Mouse (Mus musculus): ENCODE results near the gene Sympk. TPM values are rescaled to one million over a fixed set of nuclear protein-coding genes. Genes with fewer than 3 reads are reported as not detected.
"Not testable (repeated sequence)": the region's sequence is repeated elsewhere in the genome, so short reads cannot be mapped to it uniquely, and the experiment has no call there.

The Sympk gene
- polyA plus RNA-seq, 1 experiment from 2014 or later: 14.6 TPM

DNA sequence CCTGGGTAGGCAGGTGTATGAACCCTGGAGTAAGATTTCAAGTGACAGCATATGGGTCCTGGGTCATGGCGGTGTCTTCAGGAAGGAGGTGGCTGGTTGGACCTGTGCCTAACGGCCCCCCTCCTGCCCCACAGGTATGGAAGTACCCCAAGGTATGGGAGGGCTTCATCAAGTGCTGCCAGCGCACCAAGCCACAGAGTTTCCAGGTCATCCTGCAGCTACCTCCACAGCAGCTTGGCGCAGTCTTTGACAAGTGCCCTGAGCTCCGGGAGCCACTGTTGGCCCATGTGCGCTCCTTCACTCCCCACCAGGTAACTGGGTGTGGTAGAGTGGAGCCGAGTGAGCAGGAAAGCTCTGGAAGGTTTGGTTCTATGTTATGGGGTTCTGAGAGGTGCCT lies 29.0 kb downstream of the Sympk start:
- 76% methylated on average over 7 of the region's 7 CpGs for WGBS (ENCODE audit: insufficient replicate concordance)
- no peak for ATAC-seq (ENCODE audit: insufficient read depth)
- H3K9me3 ChIP-seq (replicated peaks): no peaks in the 10 kb centered on the region
- H3K27ac ChIP-seq (replicated peaks): no peak overlapping the region
- H3K4me3 ChIP-seq (replicated peaks): no peak overlapping the region
- H3K4me1 ChIP-seq (replicated peaks): no peaks in the 10 kb centered on the region
- H3K9ac ChIP-seq: no peak overlapping the region
- H3K4me2 ChIP-seq: no peak overlapping the region
- H3K36me3 ChIP-seq (replicated peaks): peaks cover 44% of the 10 kb centered on the region
- H3K27me3 ChIP-seq: no peaks in the 10 kb centered on the region

DNA sequence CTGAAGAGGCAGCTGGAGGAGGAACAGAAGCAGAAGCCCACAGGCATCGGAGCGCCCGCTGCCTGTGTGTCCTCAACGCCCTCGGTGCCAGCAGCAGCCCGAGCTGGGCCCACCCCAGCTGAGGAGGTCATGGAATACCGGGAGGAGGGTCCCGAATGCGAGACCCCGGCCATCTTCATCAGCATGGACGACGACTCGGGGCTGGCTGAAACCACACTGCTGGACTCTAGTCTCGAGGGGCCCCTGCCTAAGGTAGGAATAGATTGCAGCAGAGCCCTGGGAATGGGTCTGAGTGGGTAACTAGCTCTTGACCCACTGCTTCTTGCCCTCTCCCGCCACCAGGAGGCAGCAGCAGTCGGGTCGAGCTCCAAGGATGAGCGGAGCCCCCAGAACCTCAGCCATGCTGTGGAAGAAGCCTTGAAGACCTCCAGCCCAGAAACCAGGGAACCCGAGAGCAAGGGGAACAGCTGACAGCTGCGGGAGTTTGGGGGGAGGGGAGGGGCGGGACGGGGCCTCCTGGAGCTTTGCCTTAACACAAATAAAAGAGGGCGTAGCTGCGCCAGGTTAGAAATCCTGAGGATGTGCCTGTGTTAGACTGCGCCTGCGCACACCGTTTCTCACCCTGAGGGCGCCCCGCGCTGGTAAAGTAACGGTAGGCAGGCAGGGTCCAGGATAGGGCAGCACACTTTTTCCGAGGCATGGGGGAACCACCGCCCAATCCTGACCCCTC lies 30.0 kb downstream of the Sympk start, which contains the start of gene Rsph6a:
TSS of gene Rsph6a (plus strand) at position 644 of the 730 bp plus-strand sequence.
- ATAC-seq (ENCODE audit: insufficient read depth): no peak
- Histone ChIP-seq H3K4me1 (replicated peaks) (no peaks in the 10 kb centered on the region), H3K4me2 (no peak within 1 kb of the TSS)

DNA sequence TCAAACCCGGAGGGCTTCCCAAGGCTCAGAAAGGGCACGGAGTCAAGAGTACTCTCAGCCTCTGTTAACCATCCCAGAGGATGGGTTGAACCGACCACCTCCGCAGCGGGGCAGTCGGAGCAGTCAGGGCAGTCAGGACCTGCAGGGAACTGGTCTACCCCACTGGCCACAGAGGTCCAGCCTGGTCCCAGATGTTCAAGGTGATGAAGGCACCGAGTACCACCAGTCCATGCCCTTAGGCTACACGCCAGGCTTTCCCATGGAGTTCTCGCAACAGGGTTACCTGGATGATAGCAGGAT lies 30.6 kb downstream of the Sympk start:
- no peak overlapping the region for H3K9ac ChIP-seq
- no peak overlapping the region for H3K4me3 ChIP-seq (replicated peaks)
- peaks cover 28% of the 10 kb centered on the region for H3K36me3 ChIP-seq (replicated peaks)
- H3K27ac ChIP-seq (replicated peaks): no peak overlapping the region
- ATAC-seq (ENCODE audit: insufficient read depth): no peak
- peaks cover 7% of the 10 kb centered on the region for H3K27me3 ChIP-seq
- no peaks in the 10 kb centered on the region for H3K4me1 ChIP-seq (replicated peaks)
- WGBS (ENCODE audit: insufficient replicate concordance): 73% methylated on average over 9 of the region's 9 CpGs
- no peak overlapping the region for H3K4me2 ChIP-seq
- no peaks in the 10 kb centered on the region for H3K9me3 ChIP-seq (replicated peaks)

More for the DNA sequence above, 30.0 kb downstream of the Sympk start, which contains the start of gene Rsph6a:
- H3K9ac ChIP-seq: no peak within 1 kb of the TSS
- H3K9me3 ChIP-seq (replicated peaks): no peaks in the 10 kb centered on the region
- H3K27ac ChIP-seq (replicated peaks): no peak within 1 kb of the TSS
- no peak within 1 kb of the TSS for H3K4me3 ChIP-seq (replicated peaks)
- H3K27me3 ChIP-seq: 0 out of 2 replicates have a peak, but pooled peaks cover 2% of the 10 kb centered on the region
- 56% methylated on average over 33 of the region's 33 CpGs for WGBS (ENCODE audit: insufficient replicate concordance)
- H3K36me3 ChIP-seq (replicated peaks): peaks cover 33% of the 10 kb centered on the region

DNA sequence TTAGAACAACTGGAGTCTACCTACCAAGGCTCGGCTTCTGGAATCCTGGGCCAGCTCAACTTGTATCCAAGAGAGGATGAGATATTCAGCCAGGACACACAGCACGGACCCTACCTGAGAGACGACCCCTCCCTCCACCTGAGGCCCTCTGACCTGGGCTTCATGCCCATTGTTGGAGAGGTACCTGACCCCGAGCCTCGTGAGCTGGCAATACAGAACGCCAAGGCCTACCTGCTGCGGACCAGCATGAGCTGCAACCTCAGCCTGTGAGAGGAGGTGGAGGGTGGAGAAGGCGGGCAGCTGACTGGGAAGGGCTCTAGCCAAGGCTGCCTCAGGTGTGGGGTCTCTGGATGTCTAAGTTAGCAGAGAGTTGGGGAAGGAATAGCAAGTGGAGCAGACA lies 30.9 kb downstream of the Sympk start:
- H3K27me3 ChIP-seq: peaks cover 11% of the 10 kb centered on the region
- H3K9ac ChIP-seq: no peak overlapping the region
- no peak overlapping the region for H3K27ac ChIP-seq (replicated peaks)
- no peaks in the 10 kb centered on the region for H3K9me3 ChIP-seq (replicated peaks)
- no peak overlapping the region for H3K4me3 ChIP-seq (replicated peaks)
- 78% methylated on average over 8 of the region's 8 CpGs for WGBS (ENCODE audit: insufficient replicate concordance)
- H3K4me2 ChIP-seq: no peak overlapping the region
- no peak for ATAC-seq (ENCODE audit: insufficient read depth)
- H3K4me1 ChIP-seq (replicated peaks): no peaks in the 10 kb centered on the region
- peaks cover 24% of the 10 kb centered on the region for H3K36me3 ChIP-seq (replicated peaks)

DNA sequence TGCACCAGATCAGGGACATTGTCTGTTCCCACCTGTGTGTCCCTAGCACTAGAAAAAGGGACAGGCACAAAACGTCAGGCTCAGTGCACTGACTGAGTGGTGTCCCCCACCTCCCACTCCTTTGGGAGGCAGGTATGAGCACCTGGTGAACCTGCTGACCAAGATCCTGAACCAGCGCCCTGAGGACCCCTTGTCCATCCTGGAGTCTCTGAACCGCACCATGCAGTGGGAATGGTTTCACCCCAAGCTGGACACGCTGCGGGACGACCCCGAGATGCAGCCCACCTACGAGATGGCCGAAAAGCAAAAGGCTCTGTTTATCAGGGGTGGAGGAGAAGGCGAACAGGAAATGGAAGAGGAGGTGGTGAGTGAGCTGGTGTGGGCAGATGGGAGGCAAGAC lies 33.2 kb downstream of the Sympk start:
- no peaks in the 10 kb centered on the region for H3K4me1 ChIP-seq (replicated peaks)
- peaks cover 12% of the 10 kb centered on the region for H3K27me3 ChIP-seq
- no peak overlapping the region for H3K4me3 ChIP-seq (replicated peaks)
- WGBS (ENCODE audit: insufficient replicate concordance): 60% methylated on average over 10 of the region's 10 CpGs
- ATAC-seq (ENCODE audit: insufficient read depth): no peak
- H3K4me2 ChIP-seq: no peak overlapping the region
- H3K9me3 ChIP-seq (replicated peaks): no peaks in the 10 kb centered on the region
- H3K27ac ChIP-seq (replicated peaks): no peak overlapping the region
- H3K36me3 ChIP-seq (replicated peaks): peaks cover 1% of the 10 kb centered on the region; the same call in 1 of the 2 replicates
- no peak overlapping the region for H3K9ac ChIP-seq

DNA sequence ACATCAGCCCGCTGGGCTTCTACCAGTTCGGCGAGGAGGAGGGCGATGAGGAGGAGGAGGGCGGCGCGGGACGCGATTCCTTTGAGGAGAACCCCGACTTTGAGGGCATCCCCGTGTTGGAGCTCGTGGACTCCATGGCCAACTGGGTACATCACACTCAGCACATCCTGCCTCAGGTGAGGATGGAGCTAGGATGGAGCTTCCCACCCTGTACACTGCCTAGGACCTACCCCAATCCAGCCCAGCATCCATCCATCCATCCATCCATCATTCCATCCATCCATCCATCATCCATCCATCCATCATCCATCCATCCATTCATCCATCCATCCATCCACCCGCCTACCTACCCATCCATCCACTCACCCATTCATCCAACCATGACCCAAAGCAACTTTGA lies 41.7 kb downstream of the Sympk start:
- peaks cover 4% of the 10 kb centered on the region for H3K4me1 ChIP-seq (replicated peaks)
- WGBS (ENCODE audit: insufficient replicate concordance): 35% methylated on average over 13 of the region's 13 CpGs
- no peak overlapping the region for H3K4me2 ChIP-seq
- no peak for ATAC-seq (ENCODE audit: insufficient read depth)
- no peaks in the 10 kb centered on the region for H3K9me3 ChIP-seq (replicated peaks)
- no peak overlapping the region for H3K9ac ChIP-seq
- H3K4me3 ChIP-seq (replicated peaks): no peak overlapping the region
- H3K27ac ChIP-seq (replicated peaks): no peak overlapping the region
- no peaks in the 10 kb centered on the region for H3K36me3 ChIP-seq (replicated peaks)
- peaks cover 62% of the 10 kb centered on the region for H3K27me3 ChIP-seq

DNA sequence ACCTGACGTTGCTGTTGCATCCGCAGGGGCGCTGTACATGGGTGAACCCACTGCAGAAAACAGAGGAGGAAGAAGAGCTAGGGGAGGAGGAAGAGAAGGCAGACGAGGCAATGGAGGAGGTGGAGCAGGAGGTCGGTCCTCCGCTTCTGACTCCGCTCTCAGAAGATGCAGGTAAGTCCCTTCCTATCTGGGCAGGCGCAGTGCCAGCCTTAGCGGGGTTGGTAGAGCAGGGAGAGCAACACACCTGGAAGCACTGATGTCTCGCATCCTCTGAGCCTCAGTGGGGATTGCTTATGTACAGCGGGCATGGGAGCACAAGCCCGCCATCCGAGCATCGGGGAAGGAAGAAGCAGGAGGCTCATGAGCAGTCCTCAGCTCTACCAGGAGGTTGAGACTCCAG lies 42.9 kb downstream of the Sympk start:
- Histone ChIP-seq H3K4me1 (replicated peaks) (peaks cover 4% of the 10 kb centered on the region), H3K9me3 (replicated peaks) (no peaks in the 10 kb centered on the region), H3K27ac (replicated peaks) (no peak overlapping the region), H3K4me2 (no peak overlapping the region), H3K4me3 (replicated peaks) (no peak overlapping the region), H3K27me3 (peaks cover 66% of the 10 kb centered on the region), H3K36me3 (replicated peaks) (no peaks in the 10 kb centered on the region), H3K9ac (no peak overlapping the region)
- no peak for ATAC-seq (ENCODE audit: insufficient read depth)
- WGBS (ENCODE audit: insufficient replicate concordance): 33% methylated on average over 14 of the region's 14 CpGs

DNA sequence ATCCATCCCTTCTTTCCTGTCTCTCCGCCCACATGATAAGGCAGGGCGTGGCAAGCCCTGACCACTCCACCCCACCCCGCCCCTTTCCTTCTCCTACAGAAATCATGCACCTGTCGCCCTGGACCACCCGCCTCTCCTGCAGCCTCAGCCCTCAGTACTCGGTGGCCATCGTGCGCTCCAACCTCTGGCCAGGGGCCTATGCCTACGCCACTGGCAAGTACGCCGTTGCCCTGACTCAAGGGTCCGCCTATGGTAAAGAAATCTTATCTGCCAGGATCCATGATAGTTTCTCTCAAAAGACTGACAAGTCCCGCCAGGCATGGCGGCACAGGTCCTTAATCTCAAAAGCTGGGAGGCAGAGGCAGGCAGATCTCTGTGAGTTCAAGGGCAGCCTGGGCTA lies 43.8 kb downstream of the Sympk start:
- peaks cover 70% of the 10 kb centered on the region for H3K27me3 ChIP-seq
- ATAC-seq (ENCODE audit: insufficient read depth): no peak
- no peak overlapping the region for H3K9ac ChIP-seq
- WGBS (ENCODE audit: insufficient replicate concordance): 50% methylated on average over 14 of the region's 14 CpGs
- H3K27ac ChIP-seq (replicated peaks): no peak overlapping the region
- H3K36me3 ChIP-seq (replicated peaks): no peaks in the 10 kb centered on the region
- H3K4me2 ChIP-seq: no peak overlapping the region
- no peaks in the 10 kb centered on the region for H3K9me3 ChIP-seq (replicated peaks)
- peaks cover 4% of the 10 kb centered on the region for H3K4me1 ChIP-seq (replicated peaks)
- H3K4me3 ChIP-seq (replicated peaks): no peak overlapping the region

DNA sequence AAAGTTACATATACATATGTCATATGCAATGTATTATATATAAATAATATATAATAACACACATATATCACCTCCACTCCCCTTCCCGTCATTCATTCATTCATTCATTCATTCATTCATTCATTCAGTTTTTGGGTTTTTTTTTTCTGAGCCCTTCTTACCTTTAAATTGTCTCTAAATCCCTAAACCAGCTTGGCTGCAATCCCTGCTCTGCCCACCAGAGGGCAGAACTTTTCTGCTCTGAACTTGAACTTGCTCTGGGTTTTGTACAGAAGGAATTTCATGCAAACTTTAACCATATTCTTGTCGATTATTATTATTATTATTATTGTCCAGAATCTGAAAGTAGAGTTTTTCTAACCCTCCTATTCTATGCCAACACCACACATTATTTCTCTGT lies 44.5 kb downstream of the Sympk start:
- H3K4me3 ChIP-seq (replicated peaks): no peak overlapping the region
- no peak overlapping the region for H3K9ac ChIP-seq
- no peak for ATAC-seq (ENCODE audit: insufficient read depth)
- H3K4me2 ChIP-seq: no peak overlapping the region
- peaks cover 4% of the 10 kb centered on the region for H3K4me1 ChIP-seq (replicated peaks)
- no peaks in the 10 kb centered on the region for H3K36me3 ChIP-seq (replicated peaks)
- H3K9me3 ChIP-seq (replicated peaks): no peaks in the 10 kb centered on the region
- 1% methylated on average over 2 of the region's 2 CpGs for WGBS (ENCODE audit: insufficient replicate concordance)
- H3K27ac ChIP-seq (replicated peaks): no peak overlapping the region
- peaks cover 71% of the 10 kb centered on the region for H3K27me3 ChIP-seq

DNA sequence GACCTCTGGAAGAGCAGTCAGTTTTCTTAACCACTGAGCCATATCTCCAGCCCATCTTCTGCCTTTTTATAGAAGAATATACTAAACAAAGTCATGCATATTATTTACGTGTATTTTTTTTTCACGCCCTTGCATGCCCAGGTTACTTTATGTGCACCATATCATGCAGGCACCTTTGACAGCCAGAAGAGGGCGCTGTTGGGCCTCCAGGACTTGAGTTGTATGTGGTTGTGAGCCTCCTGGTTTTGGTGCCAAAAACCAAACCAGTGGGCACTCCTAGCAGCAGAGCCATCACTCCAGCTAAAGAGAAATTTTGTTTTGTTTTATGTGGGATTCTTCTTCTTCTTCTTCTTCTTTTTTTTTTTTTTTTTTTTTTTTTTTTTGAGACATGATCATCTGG lies 45.3 kb downstream of the Sympk start:
- peaks cover 4% of the 10 kb centered on the region for H3K4me1 ChIP-seq (replicated peaks)
- no peak overlapping the region for H3K4me2 ChIP-seq
- WGBS (ENCODE audit: insufficient replicate concordance): 35% methylated on average over 3 of the region's 3 CpGs
- peaks cover 71% of the 10 kb centered on the region for H3K27me3 ChIP-seq
- no peak overlapping the region for H3K9ac ChIP-seq
- H3K27ac ChIP-seq (replicated peaks): no peak overlapping the region
- no peak overlapping the region for H3K4me3 ChIP-seq (replicated peaks)
- no peaks in the 10 kb centered on the region for H3K9me3 ChIP-seq (replicated peaks)
- no peaks in the 10 kb centered on the region for H3K36me3 ChIP-seq (replicated peaks)
- no peak for ATAC-seq (ENCODE audit: insufficient read depth)

DNA sequence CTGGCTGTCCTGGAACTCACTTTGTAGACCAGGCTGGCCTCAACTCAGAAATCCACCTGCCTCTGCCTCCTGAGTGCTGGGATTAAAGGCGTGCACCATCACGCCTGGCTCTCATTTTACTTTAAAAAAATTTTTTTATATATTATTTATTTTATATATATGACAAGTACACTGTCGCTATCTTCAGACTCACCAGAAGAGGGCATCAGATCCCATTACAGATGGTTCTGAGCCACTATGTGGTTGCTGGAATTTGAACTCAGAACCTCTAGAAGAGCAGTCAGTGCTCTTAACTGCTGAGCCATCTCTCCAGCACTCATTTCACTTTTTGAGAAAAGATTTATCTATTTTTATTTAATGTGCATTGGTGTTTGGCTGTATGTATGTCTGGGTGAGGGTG lies 46.8 kb downstream of the Sympk start:
- H3K27ac ChIP-seq (replicated peaks); H3K36me3 ChIP-seq (replicated peaks); ATAC-seq (ENCODE audit: insufficient read depth); H3K9me3 ChIP-seq (replicated peaks); H3K9ac ChIP-seq; H3K4me2 ChIP-seq; H3K4me3 ChIP-seq (replicated peaks): not testable (repeated sequence)
- Histone ChIP-seq H3K4me1 (replicated peaks) (peaks cover 17% of the 10 kb centered on the region), H3K27me3 (peaks cover 64% of the 10 kb centered on the region)
- 37% methylated on average over 3 of the region's 3 CpGs for WGBS (ENCODE audit: insufficient replicate concordance)

DNA sequence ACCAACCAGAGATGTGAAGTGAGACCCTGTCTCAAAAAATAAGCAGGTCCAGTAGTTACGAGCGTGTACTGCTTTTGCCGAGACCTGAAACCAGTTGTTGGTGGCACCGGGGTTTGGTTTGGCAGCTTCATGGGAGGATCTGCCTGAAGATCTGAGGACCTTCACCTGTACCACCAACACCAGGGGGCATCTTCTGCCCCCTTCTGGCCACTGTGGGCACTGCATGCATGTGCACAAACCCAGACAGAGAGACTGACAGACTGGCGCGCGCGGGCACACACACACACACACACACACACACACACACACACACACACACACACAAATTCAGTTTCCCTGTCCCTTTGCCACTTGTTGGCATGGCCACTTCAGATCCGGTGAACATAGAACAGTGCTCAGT lies 49.3 kb downstream of the Sympk start:
- H3K9me3 ChIP-seq (replicated peaks): no peaks in the 10 kb centered on the region
- no peak for ATAC-seq (ENCODE audit: insufficient read depth)
- H3K9ac ChIP-seq: no peak overlapping the region
- H3K4me1 ChIP-seq (replicated peaks): peaks cover 35% of the 10 kb centered on the region
- H3K27ac ChIP-seq (replicated peaks): no peak overlapping the region
- H3K4me3 ChIP-seq (replicated peaks): no peak overlapping the region
- 76% methylated on average over 9 of the region's 9 CpGs for WGBS (ENCODE audit: insufficient replicate concordance)
- H3K36me3 ChIP-seq (replicated peaks): peaks cover 4% of the 10 kb centered on the region; the same call in 1 of the 2 replicates
- peaks cover 43% of the 10 kb centered on the region for H3K27me3 ChIP-seq
- H3K4me2 ChIP-seq: no peak overlapping the region
